Mouse (Mus musculus): ENCODE results near the gene Fbp1.

- TF ChIP-seq CTCF (IDR thresholded peaks at IDR 0.05; ENCODE audit: low read depth, low read length) (no peak), TAL1 (conservative IDR thresholded peaks at IDR 0.05; ENCODE audit: low read depth, low read length) (no peak), GATA1 (IDR thresholded peaks at IDR 0.05; ENCODE audit: borderline replicate concordance, low read length) (no peak), GATA2 (IDR thresholded peaks at IDR 0.05; ENCODE audit: borderline replicate concordance, low read depth, low read length) (no peak)
Measured at GRCm38 (mm10) chr13:62910206-62910605, 22.1 kb upstream of the Fbp1 start.
